ENCODE assay signal across 20 mouse cellular contexts in genomic region chr2:173270601-173271248, GRCm38 (mm10). TPM values are rescaled to one million over a fixed set of nuclear protein-coding genes. Genes with fewer than 3 reads are reported as not detected.
DNase-seq lines count a peak whose midpoint lies in the region; ATAC-seq lines count a peak whose summit lies in the region.
"Had no signal": no experiment of that assay in that cellular context is flagged by ENCODE, and none has a peak within 500 bp of the region (broad histone marks: within the 10 kb centered on the region; RNA-seq: fewer than 3 reads in every experiment).

No protein-coding gene starts in this region.

- H3K4me2 ChIP-seq in neural tube, embryonic 13.5 days = peak overlapping the region; percentile 96
- H3K4me2 ChIP-seq in intestine, embryonic 15.5 days (replicated peaks) = no peak overlapping the region
- no peak overlapping the region for H3K4me2 ChIP-seq in forebrain, embryonic 16.5 days (ENCODE audit: low read length)
- H3K4me2 ChIP-seq: embryonic facial prominence, embryonic 12.5 days; forebrain, embryonic 15.5 days; heart, embryonic 11.5 days; hindbrain, embryonic 12.5 days had no signal

- peak; percentile 89 for DNase-seq in heart, adult 11 months
- no peak for DNase-seq in heart, postnatal 14 days
- DNase-seq in neural tube, embryonic 10.5 days (ENCODE audit: extremely low spot score, low spot score) = no peak
- DNase-seq: adrenal gland, adult 8-10 months; adrenal gland, postnatal 36 days; B cell, adult 2 months; cerebellum, adult 11 months; cerebellum, adult 8-10 months; gastrocnemius, postnatal 10 days; heart, adult 2 months; heart, postnatal 4 days had no signal

- no peak overlapping the region; the same call in 1 of the 2 replicates for H3K27ac ChIP-seq in neural tube, embryonic 13.5 days (replicated peaks)
- no peak overlapping the region for H3K27ac ChIP-seq in intestine, embryonic 15.5 days
- H3K27ac ChIP-seq in forebrain, embryonic 16.5 days (ENCODE audit: low read length) = no peak overlapping the region
- H3K27ac ChIP-seq: embryonic facial prominence, embryonic 12.5 days; forebrain, embryonic 15.5 days; heart, adult 2 months; hindbrain, embryonic 12.5 days had no signal

- H3K9ac ChIP-seq in neural tube, embryonic 13.5 days = peak overlapping the region; percentile 45; the same call in 1 of the 2 replicates
- 0 out of 2 replicates have a peak overlapping the region, but pooled peaks have one; percentile 23 for H3K9ac ChIP-seq in intestine, embryonic 15.5 days
- H3K9ac ChIP-seq in forebrain, embryonic 16.5 days (replicated peaks; ENCODE audit: low read depth, low read length) = no peak overlapping the region
- H3K9ac ChIP-seq: embryonic facial prominence, embryonic 12.5 days; forebrain, embryonic 15.5 days; hindbrain, embryonic 12.5 days had no signal

- H3K4me1 ChIP-seq in neural tube, embryonic 13.5 days (replicated peaks) = peaks cover 94% of the 10 kb centered on the region
- H3K4me1 ChIP-seq in intestine, embryonic 15.5 days (replicated peaks) = peaks cover 68% of the 10 kb centered on the region
- peaks cover 71% of the 10 kb centered on the region for H3K4me1 ChIP-seq in forebrain, embryonic 16.5 days (replicated peaks; ENCODE audit: control insufficient read depth, insufficient read depth, low read length)

- H3K4me3 ChIP-seq in neural tube, embryonic 13.5 days = no peak overlapping the region
- no peak overlapping the region for H3K4me3 ChIP-seq in intestine, embryonic 15.5 days (replicated peaks)
- no peak overlapping the region for H3K4me3 ChIP-seq in forebrain, embryonic 16.5 days (replicated peaks; ENCODE audit: low read length)
- H3K4me3 ChIP-seq: embryonic facial prominence, embryonic 12.5 days; forebrain, embryonic 15.5 days; heart, adult 2 months; hindbrain, embryonic 12.5 days had no signal

- 74% methylated on average over 11 of the region's 11 CpGs for WGBS in neural tube, embryonic 13.5 days
- WGBS in intestine, embryonic 15.5 days = 80% methylated on average over 11 of the region's 11 CpGs
- 60% methylated on average over 11 of the region's 11 CpGs for WGBS in forebrain, embryonic 16.5 days

- no peaks in the 10 kb centered on the region for H3K9me3 ChIP-seq in neural tube, embryonic 13.5 days
- no peaks in the 10 kb centered on the region for H3K9me3 ChIP-seq in intestine, embryonic 15.5 days
- no peaks in the 10 kb centered on the region for H3K9me3 ChIP-seq in forebrain, embryonic 16.5 days (ENCODE audit: control insufficient read depth, low read length)
- H3K9me3 ChIP-seq: embryonic facial prominence, embryonic 12.5 days; forebrain, embryonic 15.5 days; hindbrain, embryonic 12.5 days had no signal

- no peaks in the 10 kb centered on the region for H3K27me3 ChIP-seq in neural tube, embryonic 13.5 days
- H3K27me3 ChIP-seq in intestine, embryonic 15.5 days (replicated peaks) = no peaks in the 10 kb centered on the region
- H3K27me3 ChIP-seq in forebrain, embryonic 16.5 days (replicated peaks; ENCODE audit: control insufficient read depth, insufficient read depth, low read length) = no peaks in the 10 kb centered on the region
- H3K27me3 ChIP-seq: embryonic facial prominence, embryonic 12.5 days; forebrain, embryonic 15.5 days; hindbrain, embryonic 12.5 days had no signal

- intact Hi-C loops in heart, postnatal 14 days (cut with DNase I) = no loop called here

- no peaks in the 10 kb centered on the region for H3K36me3 ChIP-seq in neural tube, embryonic 13.5 days
- no peaks in the 10 kb centered on the region for H3K36me3 ChIP-seq in intestine, embryonic 15.5 days
- H3K36me3 ChIP-seq in forebrain, embryonic 16.5 days (ENCODE audit: control insufficient read depth, insufficient read depth) = no peaks in the 10 kb centered on the region
- H3K36me3 ChIP-seq: embryonic facial prominence, embryonic 12.5 days; forebrain, embryonic 15.5 days; hindbrain, embryonic 12.5 days had no signal

- no peak for ATAC-seq in neural tube, embryonic 13.5 days (ENCODE audit: low read depth)
- no peak for ATAC-seq in intestine, embryonic 15.5 days
- ATAC-seq in forebrain, embryonic 16.5 days = no peak
- no peak for ATAC-seq in megakaryocyte progenitor cell, adult 5-6 weeks (replicated peaks; ENCODE audit: poor library complexity)
- ATAC-seq: forebrain, embryonic 15.5 days had no signal

RNA-seq across cellular contexts. Expression of gene Pmepa1, which starts 5.6 kb away (rescaled TPM):
- total RNA-seq in heart, postnatal 14 days (2021) = 10 to 100 TPM; 32.4 to 32.5 TPM
- polyA plus RNA-seq in neural tube, embryonic 13.5 days (2015; fragmentation: Nextera tagmentation; extraction: Ambion mirVana) = 5.2 and 6.0 TPM in 2 replicates
- polyA plus RNA-seq in intestine, embryonic 15.5 days (2015; fragmentation: Nextera tagmentation; extraction: Ambion mirVana) = 5.6 and 5.9 TPM in 2 replicates
- 7.2 and 7.3 TPM in 2 replicates for polyA plus RNA-seq in forebrain, embryonic 16.5 days (2015; fragmentation: Nextera tagmentation; extraction: Ambion mirVana)
- 0.17 and 0.32 TPM in 2 replicates for total RNA-seq in megakaryocyte progenitor cell, adult 5-6 weeks (2015)
- 0.12 and 0.24 TPM in 2 replicates for total RNA-seq in megakaryocyte progenitor cell, adult 5-6 weeks (2017)

RNA-seq across cellular contexts. Expression of gene Zbp1, which starts 52.0 kb away (rescaled TPM):
- under 1 TPM; 0.31 to 0.44 TPM for total RNA-seq in heart, postnatal 14 days (2021)
- polyA plus RNA-seq in neural tube, embryonic 13.5 days (2015; fragmentation: Nextera tagmentation; extraction: Ambion mirVana) = 0.22 and 0.40 TPM in 2 replicates
- polyA plus RNA-seq in intestine, embryonic 15.5 days (2015; fragmentation: Nextera tagmentation; extraction: Ambion mirVana) = 0.55 and 0.95 TPM in 2 replicates
- polyA plus RNA-seq in forebrain, embryonic 16.5 days (2015; fragmentation: Nextera tagmentation; extraction: Ambion mirVana) = not detected in 2 replicates
- 2.0 and 5.3 TPM in 2 replicates for total RNA-seq in megakaryocyte progenitor cell, adult 5-6 weeks (2015)
- 2.5 and 2.9 TPM in 2 replicates for total RNA-seq in megakaryocyte progenitor cell, adult 5-6 weeks (2017)
- polyA plus RNA-seq: embryonic facial prominence, embryonic 12.5 days; forebrain, embryonic 11.5 days; heart, embryonic 11.5 days had no signal
